Mouse (Mus musculus) CH12.LX (cell line): Measurements from ENCODE around the gene Plvap.

ENCODE experiments used
- CHD2 ChIP-seq: IDR thresholded peaks from 2 replicates; pipeline ENCODE4 v1.6.1; 2011; ENCODE audit warnings: low read length, improper control_type of control experiment
- ETS1 ChIP-seq: conservative IDR thresholded peaks from 2 replicates; pipeline ENCODE4 v1.6.1; 2012; ENCODE audit warnings: low read depth, mild to moderate bottlenecking, inconsistent platforms, low read length, improper control_type of control experiment, moderate library complexity

- no peak for TF ChIP-seq CHD2
- no peak for TF ChIP-seq ETS1
These were observed at the start of gene Plvap for GRCm38 (mm10) chr8:71511644-71512043.
